Mouse (Mus musculus) heart, adult 18-20 months (tissue): ENCODE measurements around the gene Fam49a. TPM values are rescaled to one million over a fixed set of nuclear protein-coding genes. Genes with fewer than 3 reads are reported as not detected.
A peak's percentile ranks its signal among the peaks of the same experiment; 100 is the strongest.
"Not testable (repeated sequence)": the region's sequence is repeated elsewhere in the genome, so short reads cannot be mapped to it uniquely, and the experiment has no call there.

Experiments used
- DNase-seq, 2 experiments: peaks; one replicate each; pipeline ENCODE4 v3.0.0; 2021 to 2022; ENCODE audit warnings: mixed read lengths in 1 of 2
- total RNA-seq, 2 experiments: library from RNA; stranded (reverse); gene quantifications; 2 replicates each; pipeline ENCODE4 v1.2.3; 2021

Gene Fam49a
- total RNA-seq, 2 experiments from 2014 or later: 11.2 to 12.2 TPM

DNA sequence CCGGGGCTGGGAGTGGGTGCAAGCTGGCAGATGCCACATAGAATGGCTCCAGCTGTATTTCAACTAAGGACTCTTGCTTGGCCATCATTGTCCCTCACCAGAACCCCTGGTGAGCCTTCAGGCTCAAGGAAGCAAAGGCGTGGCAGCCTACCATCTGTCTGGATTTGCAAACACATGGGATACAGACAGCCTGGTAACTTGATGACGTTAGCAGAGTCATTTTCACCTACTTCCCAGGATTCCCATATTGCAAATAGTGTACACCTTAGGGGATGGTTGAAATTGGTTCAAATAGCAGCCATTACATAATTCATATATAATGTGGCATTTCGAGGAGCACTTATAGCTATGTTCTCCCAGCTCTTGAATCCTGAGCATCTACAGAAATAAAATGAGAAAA is 52.0 kb downstream of the Fam49a start:
- DNase-seq: no peak

DNA sequence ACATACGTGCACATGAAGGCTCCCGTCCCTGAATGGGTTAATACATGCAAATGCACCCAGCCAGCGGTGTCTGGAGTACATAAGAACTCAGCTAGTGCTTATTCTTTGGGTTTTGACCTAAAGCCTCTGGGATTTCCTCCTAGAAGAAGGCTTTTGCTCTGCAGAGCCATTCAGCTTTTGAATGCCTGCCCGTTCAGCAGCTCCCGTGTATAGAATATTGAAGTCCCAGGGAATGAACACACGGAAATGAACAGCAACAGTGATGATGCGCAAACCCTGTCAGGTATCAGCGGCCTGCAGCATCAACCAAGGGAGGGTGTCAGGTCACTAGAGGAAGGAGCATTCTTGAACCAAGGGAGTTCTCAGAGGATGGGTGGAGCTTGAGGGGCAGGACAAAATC is 52.4 kb downstream of the Fam49a start:
- DNase-seq: no peak

DNA sequence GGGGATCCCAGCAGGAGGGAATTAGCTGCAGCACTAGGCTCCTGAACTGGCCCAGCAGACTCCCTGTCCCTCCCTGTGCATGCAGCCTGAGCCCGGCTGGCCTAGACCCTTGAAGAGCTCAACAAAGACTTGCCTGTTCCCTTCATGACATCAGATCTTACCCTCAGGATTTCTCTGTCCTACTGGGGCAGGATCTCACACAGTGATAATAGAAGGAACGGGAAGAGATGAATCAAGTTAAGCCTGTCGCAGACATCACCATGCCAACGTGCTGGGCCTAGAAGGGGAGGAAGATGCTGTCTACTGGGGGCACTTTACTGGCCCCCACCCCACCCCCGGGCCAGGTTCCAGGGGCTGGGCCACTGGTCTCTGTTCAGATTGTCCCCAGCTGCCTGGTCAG is 53.1 kb downstream of the Fam49a start:
- peak in 1 of 2 experiments; percentile 56 for DNase-seq

DNA sequence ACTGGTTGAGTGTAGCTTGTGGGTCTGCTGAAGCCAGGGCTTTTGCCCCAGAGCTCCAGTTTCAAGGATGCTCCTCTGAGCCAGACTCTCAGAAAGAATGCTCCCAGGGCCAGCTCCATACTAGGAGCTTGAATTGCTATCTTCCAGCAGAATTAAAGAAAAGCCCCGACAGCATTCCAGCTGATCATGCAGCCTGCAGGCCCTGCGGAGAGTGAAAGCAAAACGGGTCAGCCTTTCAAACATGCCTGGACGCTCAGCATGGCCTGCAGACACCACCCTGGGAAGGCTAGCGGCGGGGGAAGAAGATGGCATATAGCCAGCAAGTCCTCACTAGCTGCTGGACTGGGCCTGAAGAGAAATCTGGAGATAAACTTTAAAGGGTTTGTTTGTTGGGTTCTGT is 55.0 kb downstream of the Fam49a start:
- DNase-seq: peak; percentile 56 to 62

DNA sequence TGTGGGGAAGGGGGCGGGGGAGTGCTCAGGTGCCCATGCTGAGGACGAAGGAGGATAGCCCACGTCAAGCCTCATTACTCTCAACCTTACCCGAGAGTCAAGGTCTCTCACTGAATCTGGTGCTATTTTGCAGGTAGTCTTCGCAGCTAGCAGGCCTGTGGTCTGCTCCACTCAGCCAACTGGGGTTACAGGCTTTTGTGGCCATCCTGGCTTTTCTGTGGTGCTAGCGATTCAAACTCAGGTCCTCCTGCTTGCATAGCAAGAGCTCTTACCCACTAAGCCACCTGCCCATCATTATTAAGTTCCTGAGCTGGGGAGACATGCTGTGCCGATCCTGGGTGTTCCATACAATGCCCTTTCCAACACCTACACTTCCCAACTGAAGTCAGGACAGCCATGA is 55.7 kb downstream of the Fam49a start:
- DNase-seq: no peak

DNA sequence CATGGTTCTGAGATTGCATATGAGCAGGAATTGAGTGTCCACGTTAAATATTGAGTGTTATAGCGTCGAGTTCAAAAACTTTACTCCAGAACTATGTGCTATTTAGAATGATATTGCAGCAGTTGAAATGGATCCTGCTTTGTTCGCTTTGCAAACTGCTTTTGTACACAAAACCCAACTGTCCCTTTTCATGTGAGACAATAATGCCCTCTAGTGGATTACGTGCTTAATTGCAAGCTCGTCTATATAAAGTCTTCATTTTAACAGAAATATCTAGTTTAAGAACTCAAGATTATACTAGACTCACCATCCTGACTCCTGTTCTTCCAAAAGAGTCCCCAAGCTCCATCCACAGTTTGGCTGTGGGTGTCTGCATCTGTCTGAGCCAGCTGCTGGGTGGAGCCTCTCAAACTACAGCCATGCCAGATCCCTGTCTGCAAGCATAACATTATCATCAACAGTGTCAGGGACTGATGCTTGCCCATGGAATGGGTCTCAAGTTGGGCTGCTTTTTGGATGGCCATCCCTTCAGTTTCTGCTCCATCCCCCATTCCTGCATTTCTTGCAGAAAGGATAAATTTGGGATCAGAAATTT is 56.3 kb downstream of the Fam49a start:
- DNase-seq: peak; percentile 48 to 57

DNA sequence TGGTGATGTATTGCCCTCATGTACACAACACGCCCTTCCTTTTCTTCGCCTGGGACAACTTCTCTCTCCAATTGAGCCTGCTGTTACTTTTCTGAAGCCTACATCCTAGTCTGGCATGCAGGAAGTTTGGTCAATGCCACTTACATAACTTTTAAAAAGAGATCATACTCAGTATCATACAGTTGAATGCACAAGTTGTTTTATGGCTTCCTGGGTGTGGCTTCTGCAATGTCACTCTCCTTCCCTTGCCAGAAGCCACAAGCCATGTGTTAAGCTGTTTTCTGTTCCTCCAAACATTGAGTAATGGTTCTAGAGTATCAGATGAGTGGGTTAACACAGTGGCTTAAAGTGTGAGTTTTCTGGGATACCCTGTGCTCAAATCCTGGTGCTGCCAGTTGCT is 58.8 kb downstream of the Fam49a start:
- DNase-seq: peak; percentile 24 to 59

DNA sequence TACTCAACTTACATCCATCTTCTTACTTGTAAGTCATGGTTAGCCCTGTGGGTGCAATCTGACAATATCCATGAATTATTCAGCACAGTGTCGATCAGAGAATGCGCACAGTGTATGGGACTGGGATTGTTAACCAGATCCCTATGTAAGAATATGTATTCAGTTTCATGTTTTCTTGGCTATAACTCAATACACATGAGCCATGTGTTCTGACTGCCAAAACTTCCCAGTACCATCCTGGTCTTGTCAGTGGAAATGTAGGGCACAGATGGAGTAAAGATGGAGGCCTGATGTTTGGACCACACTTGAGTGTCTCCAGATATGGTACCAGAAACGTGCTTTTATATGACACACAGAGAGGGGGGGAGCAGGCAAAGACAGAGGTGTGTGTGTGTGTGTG is 59.2 kb downstream of the Fam49a start:
- no peak for DNase-seq

DNA sequence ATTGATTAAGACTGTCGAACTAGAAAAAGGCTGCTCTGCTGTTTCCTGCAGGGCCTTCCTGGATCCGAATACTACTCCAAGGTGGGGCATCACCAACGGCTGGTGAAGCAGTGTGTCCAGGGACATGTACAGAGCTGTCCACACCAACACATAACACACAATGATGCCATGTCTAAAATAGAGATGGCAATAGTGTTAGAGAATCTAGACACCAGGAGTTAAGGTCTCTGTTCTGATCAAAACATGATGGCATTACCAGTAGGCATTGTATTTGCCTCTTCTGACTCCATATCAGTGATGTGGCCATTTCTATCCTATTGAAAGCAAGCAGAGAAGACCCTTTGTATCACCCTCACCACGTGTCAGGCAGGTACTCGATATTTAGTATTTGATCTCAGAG is 61.1 kb downstream of the Fam49a start:
- DNase-seq: no peak

DNA sequence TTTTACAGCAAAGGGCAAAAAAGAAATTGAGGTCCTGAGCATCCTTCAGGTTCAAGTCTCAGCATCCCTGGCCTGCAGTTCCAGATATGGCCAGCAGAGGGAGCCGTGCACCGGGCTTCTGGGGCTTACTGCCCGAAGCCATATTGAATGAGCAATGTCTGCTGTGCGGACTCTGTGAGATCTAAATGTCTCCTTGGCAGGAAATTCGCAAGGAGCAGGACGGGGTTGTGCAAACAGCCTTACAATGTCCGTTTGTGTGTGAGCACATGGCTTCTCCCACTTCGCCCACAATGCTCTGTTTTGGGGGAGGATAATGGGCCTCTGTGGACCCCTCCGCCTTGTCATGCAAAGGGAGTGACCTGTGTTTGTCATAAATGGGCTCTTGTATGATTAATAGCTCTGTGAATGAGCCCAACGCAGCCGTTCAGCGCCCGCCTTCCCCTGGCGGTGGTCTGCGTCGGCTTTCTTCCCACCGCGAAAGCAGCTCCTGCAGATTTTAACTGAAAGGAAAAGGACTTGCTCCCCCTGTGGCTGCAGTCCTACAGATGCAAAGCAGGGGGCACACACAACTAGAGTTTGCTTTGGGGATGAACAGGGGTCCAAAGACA is 61.8 kb downstream of the Fam49a start:
- DNase-seq: peak; percentile 84 to 95

DNA sequence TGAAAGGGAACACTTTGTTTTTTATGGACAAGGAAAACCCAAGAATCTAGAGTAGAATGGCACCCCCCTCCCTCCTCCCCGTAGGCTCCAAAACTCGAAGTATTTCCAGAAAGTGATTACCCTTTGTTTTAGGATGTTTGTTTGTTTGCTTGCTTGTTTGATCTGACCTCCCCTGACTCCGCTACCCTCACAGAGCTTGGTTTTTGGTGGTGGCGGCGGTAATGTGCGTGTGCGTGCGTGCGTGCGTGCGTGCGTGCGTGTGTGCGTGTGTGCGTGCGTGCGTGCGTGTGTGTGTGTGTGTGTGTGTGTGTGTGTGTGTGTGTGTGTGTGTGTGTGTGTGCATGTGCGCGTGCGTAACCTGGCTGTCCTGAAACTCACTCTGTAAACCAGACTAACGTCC is 62.3 kb downstream of the Fam49a start:
- DNase-seq: not testable (repeated sequence)

DNA sequence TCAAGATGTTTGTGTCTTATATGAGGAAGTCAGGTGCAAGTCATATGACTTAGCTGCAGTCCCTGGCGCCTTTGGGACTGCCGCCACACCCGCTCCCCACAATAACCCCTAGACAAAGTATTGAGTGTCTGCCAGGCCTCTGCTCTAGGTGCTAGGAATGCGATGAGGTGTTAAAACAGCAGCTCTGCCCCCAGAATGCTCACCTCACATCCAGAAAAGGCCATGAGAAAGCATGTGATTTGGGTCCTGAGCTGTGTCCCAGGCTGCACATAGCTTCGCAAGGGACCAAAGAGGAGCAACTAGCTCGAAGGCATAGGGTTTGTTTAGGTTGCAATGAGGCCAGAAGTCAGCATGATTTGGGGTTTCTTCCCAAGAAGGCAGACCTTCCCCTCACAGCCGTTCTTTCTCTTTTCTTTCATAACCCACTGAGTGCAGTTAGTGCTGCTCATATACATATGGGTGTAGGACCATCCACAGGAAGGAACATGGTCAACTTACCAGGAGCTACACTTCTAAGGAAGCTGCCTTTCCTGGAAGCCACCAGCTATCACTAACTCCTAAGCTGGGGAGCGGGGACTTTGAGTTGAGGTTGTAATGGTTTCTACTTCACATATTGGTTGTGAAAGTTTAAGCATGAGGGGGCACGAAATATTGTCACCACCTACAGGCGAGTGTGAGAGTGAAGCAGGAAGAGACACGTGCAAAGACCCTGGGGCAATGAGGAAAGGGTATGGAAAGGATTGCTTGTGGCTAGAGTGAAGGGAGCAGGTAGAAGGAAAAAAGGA is 71.8 kb downstream of the Fam49a start:
- no peak for DNase-seq

DNA sequence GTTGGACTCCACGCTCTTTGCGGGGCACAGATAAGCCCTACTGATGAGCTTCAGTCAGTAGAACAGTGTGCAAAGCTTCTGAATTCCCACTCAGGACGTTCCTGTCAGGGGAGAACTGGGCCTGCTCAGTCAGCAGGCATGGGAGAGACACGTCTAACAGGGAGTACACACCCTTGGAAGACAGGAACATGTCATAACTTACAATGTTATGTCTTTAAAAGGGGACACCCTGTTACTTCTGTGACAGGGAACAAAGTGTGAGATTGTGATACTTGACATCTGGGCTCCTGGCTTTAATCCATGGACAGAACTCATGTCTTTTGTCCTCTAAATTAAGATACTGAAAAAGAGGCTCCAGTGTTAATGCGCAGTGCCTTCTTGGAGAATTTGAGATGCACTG is 72.5 kb downstream of the Fam49a start:
- DNase-seq: peak; percentile 41 to 44

DNA sequence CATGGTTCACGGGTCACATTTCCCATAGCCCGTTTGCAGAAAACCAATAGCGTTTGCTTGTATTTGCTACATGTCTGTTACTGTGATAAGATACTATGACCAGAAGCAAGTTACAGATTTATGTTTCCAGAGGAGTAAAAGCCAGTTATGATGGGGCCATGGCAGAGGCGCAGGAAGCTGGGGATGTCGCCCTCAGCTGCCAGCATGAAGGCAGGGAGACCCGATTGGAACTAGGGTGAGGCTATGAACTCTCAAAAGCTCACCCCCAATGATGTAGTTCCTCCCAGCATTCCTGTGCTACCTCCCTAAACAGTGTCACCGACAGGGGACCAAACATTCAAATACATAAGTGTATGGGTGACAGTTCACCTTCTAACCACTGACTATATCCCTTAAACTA is 73.6 kb downstream of the Fam49a start:
- DNase-seq: no peak

DNA sequence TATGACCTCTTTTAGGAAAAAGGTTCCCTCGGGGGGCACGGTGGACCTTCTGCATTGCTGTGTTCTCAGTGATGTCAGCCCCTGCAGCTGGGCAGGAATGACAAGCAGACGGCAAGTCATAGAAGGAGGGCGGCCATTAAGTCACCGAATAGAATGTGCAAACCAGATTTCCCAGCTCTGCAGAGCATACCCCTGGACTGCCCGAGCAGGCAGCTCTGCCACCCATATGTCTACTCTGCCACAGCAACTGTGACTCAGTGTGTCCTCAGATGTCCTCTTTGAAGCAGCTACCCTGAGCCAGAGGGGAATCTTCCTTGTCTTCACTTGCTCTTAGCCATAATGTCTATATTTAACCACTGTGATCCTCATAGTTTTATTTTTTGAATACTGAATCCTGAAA is 75.4 kb downstream of the Fam49a start:
- DNase-seq: no peak

DNA sequence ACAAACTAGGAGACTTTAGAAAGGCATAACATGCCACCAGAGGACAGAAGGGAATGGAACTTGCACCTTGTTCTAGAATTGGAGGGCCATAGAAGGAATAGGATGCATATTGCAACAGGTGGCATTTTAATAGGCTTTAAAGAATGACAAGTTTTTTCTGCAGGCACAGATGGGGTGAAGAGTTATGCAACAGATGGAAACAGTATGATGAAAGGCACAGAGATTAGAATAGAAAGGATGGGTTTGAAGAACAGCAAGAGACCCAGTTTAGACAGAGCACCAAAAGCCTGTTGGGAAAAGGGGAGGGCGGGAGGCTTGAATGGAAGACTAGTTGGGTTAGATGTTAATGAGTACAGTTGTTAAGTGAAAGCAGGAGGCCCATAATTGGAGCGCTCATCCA is 81.4 kb downstream of the Fam49a start:
- no peak for DNase-seq

DNA sequence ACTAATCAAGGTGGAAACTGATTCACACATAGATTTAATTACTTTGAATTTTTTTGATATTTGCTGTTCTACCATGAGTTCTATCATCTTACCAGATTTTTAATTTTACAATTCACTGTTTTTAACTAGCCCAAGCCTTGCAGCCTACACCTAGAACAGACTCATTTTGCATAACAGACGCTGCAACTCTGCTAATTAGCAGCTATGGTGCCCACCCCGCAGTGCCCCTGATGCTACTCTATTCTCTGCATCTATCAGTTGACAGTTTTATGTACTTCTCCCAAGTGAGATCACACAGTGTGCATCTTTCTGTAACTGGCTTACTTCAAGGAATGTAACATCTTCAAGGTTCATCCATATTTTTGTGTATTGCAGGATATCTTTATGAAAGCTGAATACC is 86.7 kb downstream of the Fam49a start:
- no peak for DNase-seq

DNA sequence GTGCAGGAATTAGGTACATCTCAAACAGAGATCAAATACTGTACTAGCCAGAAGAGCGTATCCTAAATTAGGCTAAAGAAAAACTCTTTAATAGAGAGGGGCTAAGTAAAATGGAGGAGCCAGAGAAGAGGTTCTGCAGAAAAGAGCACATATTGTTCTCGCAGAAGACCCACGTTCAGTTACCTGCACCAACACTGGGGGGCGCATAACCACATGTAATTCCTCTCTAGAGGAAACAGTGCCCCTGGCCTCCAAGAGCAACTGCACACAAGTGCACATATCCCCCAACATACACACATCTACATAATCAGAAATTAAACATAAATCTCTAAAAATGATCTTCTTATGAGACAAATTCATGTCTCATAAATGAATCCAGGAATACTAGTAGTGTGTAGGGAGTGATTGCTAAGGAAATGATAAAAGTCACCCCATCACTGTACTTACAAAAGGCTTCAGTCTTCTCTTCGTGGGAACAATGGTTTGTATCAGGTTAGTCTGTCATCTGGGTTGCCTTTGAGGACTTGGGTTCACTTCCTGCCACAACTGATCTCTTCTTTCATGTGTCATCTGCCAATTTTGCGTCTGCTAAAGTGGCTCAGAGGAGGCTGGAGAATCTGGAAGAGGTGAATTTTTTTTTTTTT is 87.8 kb downstream of the Fam49a start:
- DNase-seq: no peak

DNA sequence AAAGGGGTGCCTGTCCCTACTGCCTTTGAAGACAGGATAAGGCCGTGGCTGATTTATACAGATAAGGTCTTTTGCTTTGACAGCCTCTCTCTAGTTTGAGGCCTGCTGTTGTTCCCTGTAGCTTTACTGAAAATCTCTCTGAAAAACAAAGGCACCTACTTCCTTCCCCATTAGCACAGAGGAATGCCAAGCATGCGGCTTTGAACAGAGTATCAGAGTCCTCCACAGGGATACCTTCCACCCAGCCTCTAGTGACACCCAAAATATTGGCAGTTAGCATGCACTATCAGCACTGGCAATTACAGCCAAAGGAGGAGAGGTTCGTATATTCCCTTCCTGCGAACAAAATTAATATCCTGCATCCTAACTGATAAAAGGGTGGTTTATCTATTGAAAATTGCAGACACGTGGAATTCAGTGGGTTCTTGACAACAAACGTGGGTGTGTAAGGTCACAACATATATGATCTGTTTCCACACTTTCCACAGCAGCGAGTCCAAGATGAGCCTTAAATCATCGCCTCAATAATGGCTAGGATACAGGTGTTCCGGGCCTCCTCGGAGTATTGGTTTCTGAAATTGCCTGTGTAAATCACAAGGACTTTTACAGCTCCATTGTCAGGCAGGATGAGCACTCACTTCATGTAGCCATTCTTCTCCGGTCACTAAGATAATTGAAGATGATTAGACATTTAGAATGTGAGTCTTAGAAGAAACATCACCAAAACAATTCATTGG is 90.0 kb downstream of the Fam49a start:
- no peak for DNase-seq

DNA sequence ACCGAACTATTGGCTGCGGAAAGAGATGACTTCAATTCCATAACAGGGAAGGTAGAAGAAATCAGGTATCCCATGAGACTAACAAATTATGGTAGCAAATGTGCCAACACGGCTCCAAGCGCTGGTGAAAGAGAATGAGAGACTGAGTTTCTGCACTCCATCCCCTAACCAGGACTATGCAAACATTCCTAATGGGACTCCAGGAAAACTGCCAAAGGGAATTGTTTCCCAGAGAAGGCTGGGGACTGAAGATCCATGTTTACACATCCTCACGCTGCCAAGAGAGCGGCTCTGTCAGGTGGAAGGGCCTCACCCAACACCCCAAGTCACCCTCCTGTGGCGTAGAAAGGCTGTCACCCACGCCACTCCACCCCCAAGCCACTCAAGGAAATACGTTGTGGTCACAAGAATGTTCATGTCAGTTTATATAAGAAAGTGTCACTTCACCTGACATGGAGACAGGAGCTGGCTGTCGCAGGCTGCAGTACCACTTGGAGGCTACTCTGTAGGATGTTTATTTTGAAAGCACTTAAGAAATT is 92.2 kb downstream of the Fam49a start:
- no peak for DNase-seq

DNA sequence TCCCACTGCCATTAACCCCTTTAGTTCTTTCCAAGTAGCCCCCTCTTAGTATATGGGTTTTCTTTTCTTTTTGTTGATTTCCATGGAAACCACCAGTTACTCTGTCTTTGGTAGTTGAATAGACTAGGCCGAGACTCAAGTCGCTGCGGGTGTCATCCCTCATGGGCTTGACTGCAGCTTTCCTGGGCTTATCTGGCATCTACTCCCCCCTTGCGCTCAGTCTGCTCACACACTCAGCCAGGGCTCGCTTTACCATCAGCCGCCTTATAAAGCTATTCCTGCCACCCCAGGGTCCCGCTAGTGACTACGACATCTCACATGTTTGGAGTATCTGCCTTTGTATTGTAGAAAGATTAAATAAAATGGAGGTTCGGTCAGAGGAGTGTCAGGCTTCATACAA is 94.1 kb downstream of the Fam49a start:
- DNase-seq: no peak

DNA sequence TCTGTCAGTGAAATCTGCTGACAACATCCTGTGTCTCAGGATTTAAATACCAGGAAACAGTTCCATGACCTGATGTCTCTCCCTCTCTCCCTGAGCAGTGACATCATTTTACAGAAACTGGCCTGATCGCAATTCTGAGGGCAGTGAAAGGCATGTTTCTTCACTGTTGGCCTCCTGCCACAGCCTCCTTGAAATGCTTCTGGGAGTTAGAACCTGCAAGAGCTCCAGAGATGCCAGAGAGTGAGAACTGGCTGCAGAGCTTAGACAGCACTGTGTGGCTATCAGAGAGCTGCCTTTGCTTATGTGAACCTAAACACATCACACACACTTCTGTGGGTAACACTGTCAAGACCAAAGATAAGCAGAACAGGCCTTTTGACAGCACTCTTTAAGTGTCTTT is 94.5 kb downstream of the Fam49a start:
- DNase-seq: peak; percentile 43 to 50
